Mouse (Mus musculus) liver, adult 2 months (tissue): ENCODE data around the gene Pde9a. TPM values are rescaled to one million over a fixed set of nuclear protein-coding genes. Genes with fewer than 3 reads are reported as not detected.

Source experiments
- DNase-seq: peaks from one replicate; pipeline ENCODE4 v3.0.0-alpha.2; 2011; ENCODE audit warnings: low read depth, low spot score; ENCODE audit errors: extremely low read depth
- H3K27ac ChIP-seq: fragments of 200-500 bp; replicated peaks from 2 replicates; pipeline ENCODE4 v1.5.1; 2012; ENCODE audit warnings: low read depth, mild to moderate bottlenecking, control low read depth, inconsistent platforms, low read length; ENCODE audit not compliant: insufficient read depth
- H3K27me3 ChIP-seq: fragments of 200-500 bp; 2 replicates; pipeline ENCODE4 v1.6.1; 2012; ENCODE audit warnings: mild to moderate bottlenecking, moderate library complexity, low read length, inconsistent platforms; ENCODE audit not compliant: control insufficient read depth, insufficient read depth
- H3K36me3 ChIP-seq: fragments of 200-500 bp; 2 replicates; pipeline ENCODE4 v1.6.1; 2012; ENCODE audit warnings: low read length, inconsistent platforms; ENCODE audit not compliant: control insufficient read depth, insufficient read depth
- H3K4me1 ChIP-seq: fragments of 200-500 bp; 2 replicates; pipeline ENCODE4 v1.6.1; 2011; ENCODE audit warnings: low read length; ENCODE audit not compliant: control insufficient read depth, insufficient read depth
- H3K4me3 ChIP-seq: fragments of 200-500 bp; 2 replicates; pipeline ENCODE4 v1.5.1; 2011; ENCODE audit warnings: low read depth, mild to moderate bottlenecking, control low read depth, low read length, moderate library complexity; ENCODE audit not compliant: insufficient read depth
- H3K79me2 ChIP-seq: fragments of 200-500 bp; 2 replicates; pipeline ENCODE4 v1.6.1; 2012; ENCODE audit warnings: inconsistent platforms, mild to moderate bottlenecking, low read length, moderate library complexity; ENCODE audit not compliant: control insufficient read depth, insufficient read depth
- H3K9ac ChIP-seq: fragments of 200-500 bp; 2 replicates; pipeline ENCODE4 v1.6.1; 2012; ENCODE audit warnings: low read depth, mild to moderate bottlenecking, control low read depth, inconsistent platforms, low read length
- CTCF ChIP-seq: fragments of 200-500 bp; IDR thresholded peaks from 2 replicates; pipeline ENCODE4 v1.5.1; 2011; ENCODE audit warnings: low read depth, low read length, control low read depth
- POLR2A ChIP-seq: fragments of 200-500 bp; IDR thresholded peaks from 2 replicates; pipeline ENCODE4 v1.6.1; 2011; ENCODE audit warnings: low read length, control low read depth; ENCODE audit not compliant: insufficient read depth; ENCODE audit errors: extremely low read depth
- WGBS: fragments of 180-500 bp; shearing (Covaris S2); methylation state at CpG from one replicate; pipeline ENCODE4 v1.1.7; 2018; 5-methylcytosine and 5-hydroxymethylcytosine counted together
- polyA plus RNA-seq: library from polyadenylated mRNA; depleted of rRNA; stranded (reverse); fragments of >200 nt; gene quantifications from 2 replicates; pipeline ENCODE4 v1.2.3, GENCODE M21; 2012
- total RNA-seq: library from RNA; depleted of rRNA; stranded (reverse); fragments of >200 nt; gene quantifications from 2 replicates; pipeline ENCODE4 v1.2.3, GENCODE M21; 2014

The Pde9a gene
- total and polyA plus RNA-seq, 2 experiments, result 9.1 to 66.9 TPM

DNA sequence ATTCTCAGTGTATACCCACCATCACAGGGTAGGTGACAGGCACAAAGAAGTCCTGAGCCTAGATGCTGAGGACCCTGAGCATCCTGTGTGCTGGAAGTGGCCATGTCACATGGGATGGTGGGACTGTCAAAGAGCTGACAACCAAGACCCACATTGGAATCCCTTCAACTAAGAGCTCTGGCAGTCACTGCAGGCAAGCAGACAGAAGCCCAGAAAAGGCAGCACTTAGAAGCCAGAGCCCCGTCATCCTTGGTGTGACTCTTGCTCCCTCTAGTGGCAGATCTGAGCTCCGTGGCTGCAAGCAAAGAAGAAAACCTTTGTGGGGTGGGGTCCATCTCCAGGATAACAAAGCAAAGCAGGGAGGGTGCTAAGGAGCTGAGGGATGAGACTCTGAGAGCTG, 106.4 kb downstream of the Pde9a start:
- TF ChIP-seq CTCF (peak; percentile 90), POLR2A (no peak)
- peaks cover 2% of the 10 kb centered on the region; the same call in 1 of the 2 replicates for H3K36me3 ChIP-seq
- no peaks in the 10 kb centered on the region for H3K79me2 ChIP-seq
- no peaks in the 10 kb centered on the region for H3K27me3 ChIP-seq
- DNase-seq, result peak; percentile 56
- WGBS, result 2% methylated on average over 2 of the region's 2 CpGs
- no peak overlapping the region for H3K4me3 ChIP-seq
- H3K9ac ChIP-seq, result no peak overlapping the region
- H3K4me1 ChIP-seq, result no peaks in the 10 kb centered on the region
- no peak overlapping the region for H3K27ac ChIP-seq

DNA sequence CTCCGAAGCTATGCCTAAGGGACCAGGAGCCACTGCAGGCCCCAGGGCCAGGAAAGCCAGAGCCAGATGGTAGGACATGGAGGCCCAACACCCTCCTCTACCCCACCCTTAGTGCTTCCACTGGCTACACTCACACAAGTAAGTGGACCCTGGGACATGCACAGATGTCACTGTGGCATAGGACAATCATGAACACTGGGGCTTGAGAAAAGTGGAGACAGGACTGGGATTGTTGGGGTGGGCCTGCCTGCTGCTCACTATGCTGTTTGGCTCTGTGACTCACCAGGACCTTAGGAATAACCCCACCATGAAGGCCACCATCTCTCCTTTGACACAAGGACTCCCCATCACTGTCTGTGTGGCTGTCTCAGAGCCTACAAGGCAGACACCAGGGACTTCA, 109.0 kb downstream of the Pde9a start:
- H3K27ac ChIP-seq, result no peak overlapping the region
- no peaks in the 10 kb centered on the region for H3K79me2 ChIP-seq
- DNase-seq, result no peak
- no peak overlapping the region for H3K9ac ChIP-seq
- no peak overlapping the region for H3K4me3 ChIP-seq
- no peak for TF ChIP-seq CTCF
- TF ChIP-seq POLR2A, result no peak
- H3K4me1 ChIP-seq, result no peaks in the 10 kb centered on the region
- H3K36me3 ChIP-seq, result peaks cover 2% of the 10 kb centered on the region; the same call in 1 of the 2 replicates
- no peaks in the 10 kb centered on the region for H3K27me3 ChIP-seq
- WGBS, result 90% methylated on average over 1 of the region's 1 CpGs

DNA sequence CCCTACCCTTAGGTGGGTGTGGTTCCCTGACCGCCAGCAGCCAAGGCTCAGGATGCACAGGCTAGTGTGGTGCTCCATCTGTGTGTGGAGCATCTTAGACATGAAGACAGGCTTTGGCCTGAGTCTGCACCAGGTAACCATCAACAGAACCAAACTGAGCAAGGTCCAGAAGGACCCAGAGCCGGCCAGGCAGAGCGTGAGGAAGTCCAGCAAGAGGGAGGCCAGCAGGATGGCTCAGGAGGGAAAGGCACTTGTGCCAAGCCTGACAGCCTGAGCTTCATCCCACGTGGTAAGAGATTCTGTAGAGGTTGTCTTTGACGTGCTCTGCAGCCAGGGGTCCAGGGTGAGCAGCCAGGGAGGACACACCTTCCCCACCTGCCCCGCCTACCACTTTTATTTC, 111.7 kb downstream of the Pde9a start:
- WGBS, result 94% methylated on average over 6 of the region's 6 CpGs

DNA sequence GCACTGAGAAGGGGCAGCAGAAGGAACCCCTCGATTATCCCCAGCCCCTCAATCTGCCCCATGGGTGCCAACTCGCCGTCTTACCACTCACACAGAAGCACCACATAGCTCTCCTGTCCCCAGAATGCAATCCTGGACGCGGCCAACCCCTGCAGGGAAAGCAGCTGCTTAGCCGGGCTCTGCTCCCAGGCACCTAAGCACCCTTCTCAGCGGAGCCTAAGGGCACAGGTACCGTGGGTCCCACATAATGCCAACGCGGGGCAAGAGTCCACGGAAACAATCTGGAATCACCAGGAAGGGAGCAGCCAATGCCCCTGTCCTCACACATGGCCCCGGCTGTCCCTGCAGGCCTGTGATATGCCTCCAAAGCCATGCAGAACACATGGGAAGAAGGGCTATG, 113.7 kb downstream of the Pde9a start:
- Histone ChIP-seq H3K27ac (no peak overlapping the region), H3K4me1 (no peaks in the 10 kb centered on the region), H3K36me3 (peaks cover 4% of the 10 kb centered on the region), H3K9ac (no peak overlapping the region), H3K79me2 (no peaks in the 10 kb centered on the region), H3K27me3 (no peaks in the 10 kb centered on the region), H3K4me3 (no peak overlapping the region)
- DNase-seq, result no peak
- WGBS, result 96% methylated on average over 12 of the region's 12 CpGs
- TF ChIP-seq CTCF (no peak), POLR2A (no peak)

More for the DNA sequence above, 111.7 kb downstream of the Pde9a start:
- Histone ChIP-seq H3K36me3 (peaks cover 4% of the 10 kb centered on the region), H3K9ac (no peak overlapping the region), H3K27me3 (no peaks in the 10 kb centered on the region), H3K4me3 (no peak overlapping the region), H3K4me1 (no peaks in the 10 kb centered on the region), H3K79me2 (no peaks in the 10 kb centered on the region), H3K27ac (no peak overlapping the region)
- TF ChIP-seq CTCF (no peak), POLR2A (no peak)
- no peak for DNase-seq

DNA sequence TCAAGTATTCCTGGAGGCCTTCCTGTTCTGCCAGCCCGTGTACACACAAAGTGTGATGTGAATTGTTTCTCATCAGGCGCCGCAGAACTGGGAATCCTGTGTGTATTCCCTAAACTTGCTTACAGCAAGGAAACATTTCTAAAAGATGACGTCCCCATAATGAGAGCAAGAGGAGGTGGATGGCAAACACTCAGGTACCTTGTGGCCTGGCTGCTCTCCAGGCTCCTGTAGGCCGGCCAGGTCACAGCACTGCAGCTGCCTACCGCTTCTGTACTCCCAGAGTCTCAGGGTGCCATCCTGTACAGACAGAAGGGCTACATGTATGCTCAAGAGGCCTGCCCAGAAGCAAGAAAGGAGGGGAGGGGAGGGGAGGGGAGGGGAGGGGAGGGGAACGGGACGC, 114.4 kb downstream of the Pde9a start:
- Histone ChIP-seq H3K4me3 (no peak overlapping the region), H3K79me2 (no peaks in the 10 kb centered on the region), H3K27me3 (no peaks in the 10 kb centered on the region), H3K27ac (no peak overlapping the region), H3K9ac (no peak overlapping the region), H3K36me3 (peaks cover 4% of the 10 kb centered on the region), H3K4me1 (no peaks in the 10 kb centered on the region)
- no peak for DNase-seq
- no peak for TF ChIP-seq POLR2A
- 75% methylated on average over 8 of the region's 8 CpGs for WGBS

DNA sequence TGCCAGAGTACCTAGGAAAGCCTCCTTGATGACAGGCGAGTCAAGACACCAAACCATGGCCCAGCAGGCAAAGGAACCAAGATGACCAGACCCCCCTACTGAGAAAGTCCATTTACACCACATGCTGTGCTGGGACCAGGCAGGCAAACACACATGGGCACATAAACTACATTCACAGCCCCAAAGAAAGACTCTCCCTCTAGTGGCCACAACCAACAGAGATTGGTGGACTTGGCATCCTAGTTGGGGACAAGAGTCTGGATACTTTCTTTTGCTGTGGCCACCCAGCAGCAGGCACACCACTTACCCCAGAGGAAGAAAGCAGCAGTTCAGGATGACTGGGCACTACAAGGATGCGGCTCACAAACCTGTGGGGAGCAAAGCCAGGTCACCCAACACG, 114.9 kb downstream of the Pde9a start:
- no peak overlapping the region for H3K9ac ChIP-seq
- no peak for DNase-seq
- no peak for TF ChIP-seq POLR2A
- TF ChIP-seq CTCF, result no peak
- 87% methylated on average over 3 of the region's 3 CpGs for WGBS
- H3K27ac ChIP-seq, result no peak overlapping the region
- H3K79me2 ChIP-seq, result no peaks in the 10 kb centered on the region
- H3K36me3 ChIP-seq, result peaks cover 4% of the 10 kb centered on the region
- no peaks in the 10 kb centered on the region for H3K27me3 ChIP-seq
- H3K4me3 ChIP-seq, result no peak overlapping the region
- H3K4me1 ChIP-seq, result no peaks in the 10 kb centered on the region
